Mouse (Mus musculus) spleen, postnatal 10 days (tissue): ENCODE data around the gene Msi2.

Experiments
- DNase-seq, 2 experiments: peaks; one replicate each; pipeline ENCODE4 v3.0.0; 2021 to 2022; ENCODE audit warnings: low spot score in 2 of 2

Msi2 gene

GRCm38 (mm10) chr11:88713479-88713878 is 4.8 kb downstream of the Msi2 start:
- no peak for DNase-seq

GRCm38 (mm10) chr11:88709876-88710614 is 8.3 kb downstream of the Msi2 start:
- DNase-seq: no peak

- no peak for DNase-seq
Measured at GRCm38 (mm10) chr11:88707228-88707775, 11.0 kb downstream of the Msi2 start.

GRCm38 (mm10) chr11:88704688-88705087 is 13.6 kb downstream of the Msi2 start:
- DNase-seq: no peak

- no peak for DNase-seq
Measured at GRCm38 (mm10) chr11:88703220-88703619, 15.1 kb downstream of the Msi2 start.

- no peak for DNase-seq
Measured at GRCm38 (mm10) chr11:88701976-88702659, 16.2 kb downstream of the Msi2 start.

GRCm38 (mm10) chr11:88701020-88701419 is 17.3 kb downstream of the Msi2 start:
- no peak for DNase-seq

GRCm38 (mm10) chr11:88700202-88700711 is 18.1 kb downstream of the Msi2 start:
- DNase-seq: no peak

- DNase-seq: no peak
Measured at GRCm38 (mm10) chr11:88693905-88694893, 24.1 kb downstream of the Msi2 start.

GRCm38 (mm10) chr11:88693002-88693769 is 25.1 kb downstream of the Msi2 start:
- no peak for DNase-seq

GRCm38 (mm10) chr11:88692374-88692773 is 25.9 kb downstream of the Msi2 start:
- no peak for DNase-seq

- no peak for DNase-seq
Measured at GRCm38 (mm10) chr11:88690556-88691287, 27.6 kb downstream of the Msi2 start.

GRCm38 (mm10) chr11:88689831-88690459 is 28.4 kb downstream of the Msi2 start:
- DNase-seq: no peak

GRCm38 (mm10) chr11:88688644-88689043 is 29.7 kb downstream of the Msi2 start:
- DNase-seq: no peak

- no peak for DNase-seq
Measured at GRCm38 (mm10) chr11:88687711-88688110, 30.6 kb downstream of the Msi2 start.

GRCm38 (mm10) chr11:88687010-88687409 is 31.3 kb downstream of the Msi2 start:
- no peak for DNase-seq

- no peak for DNase-seq
Measured at GRCm38 (mm10) chr11:88686061-88686460, 32.3 kb downstream of the Msi2 start.

- no peak for DNase-seq
Measured at GRCm38 (mm10) chr11:88683026-88683770, 35.1 kb downstream of the Msi2 start.

GRCm38 (mm10) chr11:88677350-88677749 is 41.0 kb downstream of the Msi2 start:
- DNase-seq: no peak
